Mouse (Mus musculus) stomach, embryonic 14.5 days (tissue): ENCODE results near the gene Gp9. TPM values are rescaled to one million over a fixed set of nuclear protein-coding genes. Genes with fewer than 3 reads are reported as not detected.
A peak's percentile ranks its signal among the peaks of the same experiment; 100 is the strongest.

Experiments
- ATAC-seq: fragments of 200-750 bp; cut with Nextera tagmentation; 2 replicates; pipeline ENCODE4 v1.8.0; 2017; ENCODE audit warnings: low read depth, moderate TSS enrichment; ENCODE audit not compliant: insufficient number of reproducible peaks, insufficient read depth, low FRiP score
- H3K27ac ChIP-seq: fragments of 300-500 bp; sonication (generic); 2 replicates; pipeline ENCODE4 v1.5.1; 2014; ENCODE audit warnings: mild to moderate bottlenecking, low read length, moderate library complexity, mixed read lengths
- H3K27me3 ChIP-seq: fragments of 300-500 bp; sonication (generic); 2 replicates; pipeline ENCODE4 v1.6.1; 2014; ENCODE audit warnings: low read length, control low read depth, mixed read lengths; ENCODE audit not compliant: control insufficient read depth, insufficient read depth
- H3K36me3 ChIP-seq: fragments of 300-500 bp; sonication (generic); 2 replicates; pipeline ENCODE4 v1.6.1; 2014; ENCODE audit warnings: mild to moderate bottlenecking, control low read depth, low read length, moderate library complexity, mixed read lengths; ENCODE audit not compliant: control insufficient read depth, insufficient read depth
- H3K4me1 ChIP-seq: fragments of 300-500 bp; sonication (generic); 2 replicates; pipeline ENCODE4 v1.6.1; 2014; ENCODE audit warnings: low read length, control low read depth, mixed read lengths; ENCODE audit not compliant: control insufficient read depth, insufficient read depth
- H3K4me2 ChIP-seq: fragments of 300-500 bp; sonication (generic); replicated peaks from 2 replicates; pipeline ENCODE4 v1.6.1; 2014; ENCODE audit warnings: low read depth, low read length, control low read depth
- H3K4me3 ChIP-seq: fragments of 300-500 bp; sonication (generic); 2 replicates; pipeline ENCODE4 v1.5.1; 2014; ENCODE audit warnings: low read depth, low read length, control low read depth
- H3K9ac ChIP-seq: fragments of 300-500 bp; sonication (generic); replicated peaks from 2 replicates; pipeline ENCODE4 v1.6.1; 2014; ENCODE audit warnings: low read depth, mild to moderate bottlenecking, control low read depth, low read length, moderate library complexity, mixed read lengths
- H3K9me3 ChIP-seq: fragments of 300-500 bp; sonication (generic); 2 replicates; pipeline ENCODE4 v1.6.1; 2016; ENCODE audit warnings: low read depth, low read length, control low read depth; ENCODE audit not compliant: control insufficient read depth
- WGBS: fragments of 180-500 bp; shearing (Covaris S2); extraction: QIAGEN DNeasy Blood & Tissue Kit; methylation state at CpG from one replicate; pipeline ENCODE4 v1.1.7; 2014; 5-methylcytosine and 5-hydroxymethylcytosine counted together
- polyA plus RNA-seq: library from polyadenylated mRNA; unstranded; fragments of >200 nt; fragmentation: Nextera tagmentation; extraction: Ambion mirVana; gene quantifications from 2 replicates; pipeline ENCODE4 v1.2.1, GENCODE M21; 2014

Gp9 gene
- polyA plus RNA-seq: 0.68 and 0.80 TPM in 2 replicates

- Histone ChIP-seq H3K36me3 (no peaks in the 10 kb centered on the region), H3K27ac (no peak within 1 kb of the TSS), H3K9ac (no peak within 1 kb of the TSS), H3K4me1 (no peaks in the 10 kb centered on the region), H3K4me3 (no peak within 1 kb of the TSS), H3K9me3 (no peaks in the 10 kb centered on the region), H3K4me2 (no peak within 1 kb of the TSS), H3K27me3 (no peaks in the 10 kb centered on the region)
- 73% methylated on average over 2 of the region's 2 CpGs for WGBS
- ATAC-seq: no peak
Measured at GRCm38 (mm10) chr6:87777842-87778241, at the start of gene Gp9. Gene Gp9, plus strand, starts transcription at chr6:87778072.

GRCm38 (mm10) chr6:87728102-87728501 lies 49.8 kb upstream of the Gp9 start:
- no peak overlapping the region for H3K27ac ChIP-seq
- 58% methylated on average over 3 of the region's 3 CpGs for WGBS
- peaks cover 27% of the 10 kb centered on the region for H3K27me3 ChIP-seq

GRCm38 (mm10) chr6:87730141-87730540 lies 47.7 kb upstream of the Gp9 start:
- Histone ChIP-seq H3K27ac (no peak overlapping the region), H3K4me3 (peak overlapping the region; percentile 61), H3K4me1 (peaks cover 19% of the 10 kb centered on the region; the same call in 1 of the 2 replicates), H3K9me3 (no peaks in the 10 kb centered on the region), H3K4me2 (peak overlapping the region; percentile 98), H3K27me3 (peaks cover 27% of the 10 kb centered on the region), H3K36me3 (no peaks in the 10 kb centered on the region), H3K9ac (no peak overlapping the region)
- no peak for ATAC-seq
- 18% methylated on average over 13 of the region's 13 CpGs for WGBS

More at GRCm38 (mm10) chr6:87728102-87728501, 49.8 kb upstream of the Gp9 start:
- Histone ChIP-seq H3K4me1 (peaks cover 12% of the 10 kb centered on the region; the same call in 1 of the 2 replicates), H3K9me3 (no peaks in the 10 kb centered on the region), H3K36me3 (no peaks in the 10 kb centered on the region), H3K4me2 (no peak overlapping the region), H3K9ac (no peak overlapping the region), H3K4me3 (no peak overlapping the region)
- ATAC-seq: no peak

- Histone ChIP-seq H3K4me2 (peak within 1 kb of the TSS; percentile 98), H3K36me3 (no peaks in the 10 kb centered on the region), H3K9ac (peak within 1 kb of the TSS; percentile 22), H3K4me1 (peaks cover 19% of the 10 kb centered on the region; the same call in 1 of the 2 replicates), H3K27me3 (peaks cover 27% of the 10 kb centered on the region), H3K27ac (no peak within 1 kb of the TSS), H3K4me3 (peak within 1 kb of the TSS; percentile 61), H3K9me3 (no peaks in the 10 kb centered on the region)
- under 1% methylated on average over 90 of the region's 90 CpGs for WGBS
- peak; percentile 65; the same call in 1 of the 2 replicates for ATAC-seq
Measured at GRCm38 (mm10) chr6:87730591-87731462, 47.0 kb upstream of the Gp9 start, which contains the start of gene Efcc1. Gene Efcc1, plus strand, starts transcription at chr6:87730869.

- peak overlapping the region; percentile 22; the same call in 1 of the 2 replicates for H3K9ac ChIP-seq
- peaks cover 19% of the 10 kb centered on the region; the same call in 1 of the 2 replicates for H3K4me1 ChIP-seq
- H3K27ac ChIP-seq: no peak overlapping the region
- peak overlapping the region; percentile 98 for H3K4me2 ChIP-seq
- H3K36me3 ChIP-seq: no peaks in the 10 kb centered on the region
- no peaks in the 10 kb centered on the region for H3K9me3 ChIP-seq
- peaks cover 27% of the 10 kb centered on the region for H3K27me3 ChIP-seq
- H3K4me3 ChIP-seq: peak overlapping the region; percentile 61
- WGBS: 3% methylated on average over 19 of the region's 19 CpGs
- ATAC-seq: no peak
Measured at GRCm38 (mm10) chr6:87731463-87732095, 46.3 kb upstream of the Gp9 start.

GRCm38 (mm10) chr6:87732151-87733011 lies 45.5 kb upstream of the Gp9 start:
- Histone ChIP-seq H3K27me3 (peaks cover 27% of the 10 kb centered on the region), H3K27ac (no peak overlapping the region), H3K4me1 (peaks cover 19% of the 10 kb centered on the region; the same call in 1 of the 2 replicates), H3K36me3 (no peaks in the 10 kb centered on the region), H3K9ac (no peak overlapping the region), H3K4me2 (peak overlapping the region; percentile 98), H3K4me3 (peak overlapping the region; percentile 61), H3K9me3 (no peaks in the 10 kb centered on the region)
- 4% methylated on average over 48 of the region's 53 CpGs for WGBS
- no peak for ATAC-seq

- no peak for ATAC-seq
- H3K4me2 ChIP-seq: peak overlapping the region; percentile 98; the same call in 1 of the 2 replicates
- H3K27me3 ChIP-seq: peaks cover 27% of the 10 kb centered on the region
- peaks cover 19% of the 10 kb centered on the region; the same call in 1 of the 2 replicates for H3K4me1 ChIP-seq
- H3K36me3 ChIP-seq: no peaks in the 10 kb centered on the region
- H3K4me3 ChIP-seq: peak overlapping the region; percentile 61; the same call in 1 of the 2 replicates
- H3K27ac ChIP-seq: peak overlapping the region; percentile 56; the same call in 1 of the 2 replicates
- 35% methylated on average over 14 of the region's 14 CpGs for WGBS
- H3K9me3 ChIP-seq: no peaks in the 10 kb centered on the region
- no peak overlapping the region for H3K9ac ChIP-seq
Measured at GRCm38 (mm10) chr6:87733131-87733930, 44.5 kb upstream of the Gp9 start.
